Mouse (Mus musculus) gastrocnemius, postnatal 25 days (tissue): ENCODE results near the gene Cd5. TPM values are rescaled to one million over a fixed set of nuclear protein-coding genes. Genes with fewer than 3 reads are reported as not detected.
A peak's percentile ranks its signal among the peaks of the same experiment; 100 is the strongest.

Experiments used
- DNase-seq: peaks from one replicate; pipeline ENCODE4 v3.0.0; 2022
- total RNA-seq, 2 experiments: library from RNA; stranded (reverse); gene quantifications; 1 replicate in 1 of 2; 2 replicates in 1 of 2; pipeline ENCODE4 v1.2.3; 2021

The Cd5 gene
- total RNA-seq, 2 experiments from 2014 or later, result 0.19 TPM; not detected in 1

GRCm38 (mm10) chr19:10701013-10701726, 37.6 kb downstream of the Cd5 start:
- DNase-seq, result peak; percentile 49

GRCm38 (mm10) chr19:10699851-10700250, 39.0 kb downstream of the Cd5 start:
- DNase-seq, result no peak

- DNase-seq, result no peak
Measured at GRCm38 (mm10) chr19:10698131-10698991, 40.4 kb downstream of the Cd5 start.

DNA sequence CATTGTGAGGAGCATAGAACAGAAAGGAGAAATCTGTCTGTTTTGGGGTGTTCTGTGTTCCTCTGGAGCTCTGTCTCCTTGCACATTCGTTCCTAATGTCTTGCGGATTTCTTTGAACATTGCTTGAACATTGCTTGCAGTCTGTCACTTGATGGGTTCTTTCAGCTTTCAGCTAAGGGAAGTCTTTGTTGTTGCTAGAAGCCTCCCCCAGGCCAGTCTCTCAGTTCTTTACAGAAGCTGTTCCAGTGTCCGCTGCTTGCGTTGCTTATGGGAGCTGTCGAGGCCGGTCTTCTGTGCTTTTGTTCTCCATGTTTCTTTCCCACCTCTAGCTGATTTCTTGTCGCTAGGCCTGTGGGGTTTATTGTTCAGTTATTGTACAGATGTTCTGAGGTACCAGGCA, 43.0 kb downstream of the Cd5 start:
- no peak for DNase-seq

GRCm38 (mm10) chr19:10693926-10694682, 44.7 kb downstream of the Cd5 start:
- DNase-seq, result no peak

GRCm38 (mm10) chr19:10692361-10692760, 46.4 kb downstream of the Cd5 start:
- no peak for DNase-seq

DNA sequence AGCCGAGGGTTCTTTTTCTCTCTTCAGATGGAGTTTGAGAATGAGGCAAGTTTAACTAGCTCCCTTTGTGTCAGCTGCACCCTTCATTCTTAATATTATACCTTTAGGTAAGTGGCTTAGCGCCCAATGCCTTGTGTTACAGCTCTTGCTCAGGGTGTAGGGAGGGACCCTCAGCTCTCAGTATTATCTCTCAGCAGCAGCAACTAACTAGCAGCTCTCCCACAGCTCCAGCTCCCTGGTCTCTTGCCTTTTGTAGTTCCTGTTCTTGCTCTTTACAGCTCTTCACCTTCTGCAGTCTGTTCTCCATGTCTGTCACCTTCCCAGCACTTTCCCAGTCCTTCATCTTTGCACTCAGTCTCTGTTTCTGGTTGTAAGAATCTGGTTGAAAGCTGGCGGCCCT, 47.1 kb downstream of the Cd5 start:
- no peak for DNase-seq

GRCm38 (mm10) chr19:10691121-10691520, 47.7 kb downstream of the Cd5 start:
- no peak for DNase-seq

- DNase-seq, result no peak
Measured at GRCm38 (mm10) chr19:10690336-10690735, 48.5 kb downstream of the Cd5 start.

DNA sequence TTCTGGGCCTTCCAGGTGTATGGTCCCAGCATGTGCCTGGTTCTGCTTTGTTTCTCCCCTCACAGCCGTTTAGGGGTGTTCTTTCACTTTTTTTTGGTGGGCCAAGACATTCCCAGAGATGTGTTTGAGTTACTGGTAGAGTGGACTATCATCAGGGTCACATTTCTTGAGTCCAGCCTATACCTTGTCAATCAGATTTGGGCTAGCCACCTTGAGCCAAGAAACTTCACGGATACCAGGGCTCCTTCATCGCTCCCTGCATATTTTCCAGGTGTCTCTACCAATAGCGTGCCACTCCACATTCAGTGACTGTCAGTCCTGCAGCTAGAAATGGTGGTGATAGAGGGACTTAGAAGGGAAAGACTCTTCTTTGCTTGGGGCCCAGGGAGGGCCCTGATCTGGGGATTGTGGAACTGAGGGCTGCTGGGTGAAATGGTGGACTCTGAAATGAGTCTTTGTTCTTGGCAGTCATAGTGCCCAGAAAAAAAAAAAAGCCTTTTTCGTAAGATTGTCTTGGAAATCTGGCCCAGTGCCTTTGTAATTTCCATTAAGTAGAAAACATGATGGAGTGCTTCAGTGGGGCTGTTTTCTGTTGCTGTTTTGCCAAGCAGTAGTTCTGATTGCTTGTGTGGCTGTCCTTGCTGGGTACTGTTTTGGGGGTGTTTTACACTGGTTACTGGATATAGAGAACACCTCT, 49.2 kb downstream of the Cd5 start:
- no peak for DNase-seq

DNA sequence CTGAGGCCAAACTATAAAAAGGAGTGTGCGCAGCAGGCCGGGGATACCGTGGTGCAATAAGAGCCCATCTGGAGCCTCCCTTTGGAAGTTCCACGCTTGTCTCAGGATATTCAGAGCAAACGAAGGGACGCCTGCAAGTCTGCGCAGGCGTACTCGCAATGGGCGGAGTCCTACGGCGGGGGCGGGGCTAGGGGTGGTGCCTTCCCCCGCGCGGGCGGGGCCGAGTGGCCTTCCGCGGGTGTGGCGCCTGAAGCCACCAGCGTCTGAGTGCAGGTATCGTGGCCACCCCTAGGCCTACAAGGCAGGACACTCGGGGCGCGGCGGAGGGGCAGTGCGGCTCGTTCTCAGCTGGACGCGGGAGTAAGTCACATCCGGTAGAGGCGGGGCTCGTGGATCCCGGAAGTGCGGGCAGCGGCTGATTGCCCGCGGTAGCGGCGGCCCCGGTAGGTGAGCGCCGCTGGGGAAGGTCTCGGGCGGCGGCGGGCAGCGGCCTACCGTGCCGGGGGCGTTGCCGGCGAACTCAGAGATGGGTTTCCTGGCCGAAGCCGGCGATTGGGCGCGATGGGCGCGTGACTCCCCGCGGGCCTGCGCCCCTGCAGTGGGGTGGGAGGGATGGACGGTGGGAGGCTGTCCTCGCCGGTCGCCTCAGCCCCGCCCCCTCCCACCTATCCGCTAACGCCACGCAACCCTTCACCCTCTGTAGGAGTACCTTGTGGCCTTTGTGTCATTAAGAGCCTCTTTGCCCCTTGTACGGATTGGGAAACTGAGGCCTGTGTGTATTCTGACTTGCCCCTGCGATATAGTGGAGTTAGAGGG, 50.1 kb downstream of the Cd5 start, which contains the start of gene Vps37c:
TSS of gene Vps37c (plus strand) at position 199 of the 816 bp plus-strand sequence.
- peak; percentile 92 for DNase-seq

- DNase-seq, result no peak
Measured at GRCm38 (mm10) chr19:10685727-10686126, 53.1 kb downstream of the Cd5 start.

- no peak for DNase-seq
Measured at GRCm38 (mm10) chr19:10685081-10685480, 53.7 kb downstream of the Cd5 start.

DNA sequence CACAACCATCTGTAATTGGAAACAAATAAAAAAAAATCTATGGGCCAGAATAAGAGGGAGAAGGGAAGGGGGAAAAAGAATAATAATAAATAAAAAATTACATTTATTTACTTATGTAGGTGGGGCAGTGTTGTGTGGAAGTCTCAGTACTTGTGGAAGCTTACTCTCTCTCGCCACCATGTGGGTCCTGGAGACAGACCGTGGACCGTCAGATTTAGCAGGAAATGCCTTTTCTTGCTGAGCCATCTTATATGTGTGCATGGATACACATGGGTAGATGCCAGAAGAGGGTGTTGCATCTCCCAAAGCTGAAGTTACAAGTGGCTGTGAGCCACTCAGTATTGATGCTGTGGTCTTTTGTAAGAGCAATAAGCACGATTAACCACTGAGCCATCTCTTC, 57.2 kb downstream of the Cd5 start:
- DNase-seq, result no peak

DNA sequence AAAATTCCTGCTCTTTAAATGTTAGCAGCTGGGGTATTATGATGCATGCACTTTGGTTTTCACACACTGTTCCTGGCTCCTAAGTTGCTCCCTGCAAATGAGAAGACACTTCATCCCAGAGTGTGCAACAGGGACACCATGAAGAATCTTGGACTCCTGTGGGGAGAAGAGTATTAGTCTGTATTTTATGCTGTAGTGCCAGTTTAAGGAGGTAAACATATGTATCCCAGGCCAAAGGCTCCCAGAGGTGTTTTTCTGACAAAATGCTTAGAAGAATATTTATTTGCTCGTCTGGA, 60.1 kb downstream of the Cd5 start:
- DNase-seq, result no peak

- DNase-seq, result peak; percentile 64
Measured at GRCm38 (mm10) chr19:10677915-10678771, 60.7 kb downstream of the Cd5 start, which contains the start of gene Pga5. Pga5 (minus strand) TSS chr19:10678071.

GRCm38 (mm10) chr19:10676656-10677055, 62.1 kb downstream of the Cd5 start:
- DNase-seq, result no peak

- DNase-seq, result no peak
Measured at GRCm38 (mm10) chr19:10673275-10673674, 65.5 kb downstream of the Cd5 start.

DNA sequence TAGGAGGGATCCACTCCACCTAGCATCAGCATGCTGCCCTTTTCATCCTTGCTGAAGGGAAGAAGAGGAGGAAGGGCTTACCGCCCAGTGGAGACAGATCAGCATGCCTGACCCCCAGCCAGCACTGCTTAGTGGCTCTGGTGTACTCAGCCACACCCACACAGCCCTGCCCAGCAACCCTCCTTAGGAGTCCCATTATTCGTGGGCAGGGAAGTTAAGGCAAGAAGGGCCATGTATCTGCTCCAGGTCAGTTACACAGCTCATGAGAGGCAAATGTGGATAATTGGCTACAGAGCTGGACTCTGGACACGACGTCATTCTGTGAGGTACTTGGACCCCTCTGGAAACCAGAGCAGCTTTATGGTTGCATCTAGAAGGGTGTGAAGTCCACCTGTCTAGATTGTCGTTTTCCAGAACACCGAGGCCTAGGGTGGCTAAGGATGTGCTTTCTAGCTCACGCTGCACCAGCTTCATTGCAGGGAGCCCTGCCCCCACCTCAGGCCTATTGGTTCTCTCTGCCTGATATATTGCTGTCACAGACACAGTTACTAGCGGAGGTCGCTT, 66.9 kb downstream of the Cd5 start:
- DNase-seq, result no peak

- no peak for DNase-seq
Measured at GRCm38 (mm10) chr19:10671319-10671718, 67.5 kb downstream of the Cd5 start.
